Mouse (Mus musculus): ENCODE data around the gene Scube1.

DNA sequence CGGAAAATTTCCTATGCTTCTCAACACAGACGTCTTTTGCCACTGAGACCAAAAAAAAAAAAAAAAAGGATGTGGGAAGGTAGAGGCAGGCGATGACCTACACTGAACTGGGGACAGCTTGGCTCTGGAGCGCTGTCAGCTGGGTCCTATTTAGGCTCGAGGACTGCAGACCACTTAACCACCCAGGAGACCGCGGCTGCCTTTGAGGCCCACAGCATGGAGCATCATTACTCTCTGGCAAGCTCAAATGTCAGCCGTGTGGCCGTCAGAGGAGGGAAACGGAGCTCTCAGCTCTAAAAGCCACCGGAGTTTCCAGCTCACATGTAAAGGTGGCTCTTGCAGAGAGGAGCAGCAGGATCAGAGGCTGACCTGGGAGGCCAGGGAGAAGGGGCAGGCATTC is 46.2 kb downstream of the Scube1 start:
- TF ChIP-seq CTCF (IDR thresholded peaks at IDR 0.05; ENCODE audit: borderline replicate concordance, extremely low read depth, insufficient read depth, insufficient read length): no peak
- TF ChIP-seq POLR2A (IDR thresholded peaks at IDR 0.05; ENCODE audit: borderline replicate concordance, extremely low read depth, insufficient read depth, insufficient read length, poor library complexity, severe bottlenecking): no peak

All from brain, embryonic 14.5 days (tissue).